ENCODE assay signal across 32 mouse cellular contexts in genomic region chr15:102186239-102186638, GRCm38 (mm10). TPM values are rescaled to one million over a fixed set of nuclear protein-coding genes. Genes with fewer than 3 reads are reported as not detected.
DNase-seq lines count a peak whose midpoint lies in the region; ATAC-seq lines count a peak whose summit lies in the region.
"Had no signal": no experiment of that assay in that cellular context is flagged by ENCODE, and none has a peak within 500 bp of the region (broad histone marks: within the 10 kb centered on the region; RNA-seq: fewer than 3 reads in every experiment).

No protein-coding gene starts in this region.

- 0 out of 2 replicates have a peak overlapping the region, but pooled peaks have one; percentile 13 for H3K9ac ChIP-seq in heart, embryonic 11.5 days (ENCODE audit: low read depth, low read length)
- no peak overlapping the region for H3K9ac ChIP-seq in liver, embryonic 15.5 days
- H3K9ac ChIP-seq: embryonic facial prominence, embryonic 13.5 days; forebrain, embryonic 15.5 days; heart, embryonic 12.5 days; hindbrain, embryonic 14.5 days; lung, embryonic 15.5 days; midbrain, embryonic 15.5 days; neural tube, embryonic 15.5 days; stomach, embryonic 15.5 days had no signal

- H3K27ac ChIP-seq in heart, embryonic 11.5 days (ENCODE audit: low read depth, low read length) = no peak overlapping the region
- peak overlapping the region; percentile 53 for H3K27ac ChIP-seq in liver, embryonic 15.5 days (replicated peaks)
- H3K27ac ChIP-seq: embryonic facial prominence, embryonic 13.5 days; forebrain, embryonic 10.5 days; forebrain, embryonic 15.5 days; hindbrain, embryonic 14.5 days; left cerebral cortex, adult 2 months; lung, embryonic 15.5 days; midbrain, embryonic 15.5 days; neural tube, embryonic 15.5 days; stomach, embryonic 15.5 days had no signal

- no peaks in the 10 kb centered on the region for H3K27me3 ChIP-seq in heart, embryonic 11.5 days (ENCODE audit: control insufficient read depth, insufficient read depth, low read length)
- H3K27me3 ChIP-seq in liver, embryonic 15.5 days = no peaks in the 10 kb centered on the region
- H3K27me3 ChIP-seq: embryonic facial prominence, embryonic 13.5 days; forebrain, embryonic 15.5 days; heart, embryonic 12.5 days; lung, embryonic 15.5 days; midbrain, embryonic 15.5 days; neural tube, embryonic 15.5 days; stomach, embryonic 15.5 days had no signal

- no peak for DNase-seq in heart, postnatal 25 days (ENCODE audit: low spot score)
- DNase-seq in adrenal gland, postnatal 14 days = peak; percentile 54
- DNase-seq in adrenal gland, postnatal 36 days = peak; percentile 46 to 58
- no peak for DNase-seq in cerebellum, postnatal 36 days
- no peak for DNase-seq in cerebellum, postnatal 4 days (ENCODE audit: low spot score in 2 of 2)
- DNase-seq: cerebellum, adult 8-10 months; gastrocnemius, postnatal 25 days; heart, adult 18-20 months; kidney, adult 8-10 months; kidney, postnatal 14 days; left cerebral cortex, postnatal 4 days; retina, postnatal 1 day; right cerebral cortex, postnatal 14 days; thymus, postnatal 14 days had no signal

- H3K36me3 ChIP-seq in heart, embryonic 11.5 days (ENCODE audit: control insufficient read depth, insufficient read depth, low read length) = peaks cover 4% of the 10 kb centered on the region
- H3K36me3 ChIP-seq in liver, embryonic 15.5 days (replicated peaks) = no peaks in the 10 kb centered on the region
- H3K36me3 ChIP-seq: forebrain, embryonic 15.5 days; midbrain, embryonic 15.5 days had no signal

- ATAC-seq in heart, embryonic 11.5 days (replicated peaks; ENCODE audit: insufficient number of reproducible peaks, low FRiP score, low TSS enrichment) = no peak
- peak; percentile 52 for ATAC-seq in liver, embryonic 15.5 days (ENCODE audit: insufficient read depth)
- ATAC-seq: CD4-positive, CD25-positive, alpha-beta regulatory T cell, adult 4 months; forebrain, embryonic 15.5 days; inflammation-experienced regulatory T-cells, adult 6 months; midbrain, embryonic 15.5 days had no signal

- H3K4me3 ChIP-seq in heart, embryonic 11.5 days (ENCODE audit: low read depth, low read length) = no peak overlapping the region
- no peak overlapping the region for H3K4me3 ChIP-seq in liver, embryonic 15.5 days (replicated peaks)
- H3K4me3 ChIP-seq: embryonic facial prominence, embryonic 13.5 days; forebrain, embryonic 10.5 days; forebrain, embryonic 15.5 days; heart, embryonic 12.5 days; left cerebral cortex, adult 2 months; lung, embryonic 15.5 days; midbrain, embryonic 10.5 days; midbrain, embryonic 15.5 days; neural tube, embryonic 15.5 days; stomach, embryonic 15.5 days had no signal

- intact Hi-C loops in heart, postnatal 25 days (cut with DNase I) = no loop called here

- 67% methylated on average over 11 of the region's 11 CpGs for WGBS in heart, embryonic 11.5 days (ENCODE audit: insufficient replicate concordance)
- 71% methylated on average over 11 of the region's 11 CpGs for WGBS in liver, embryonic 15.5 days (ENCODE audit: insufficient replicate concordance)

- H3K4me1 ChIP-seq in heart, embryonic 11.5 days (ENCODE audit: control insufficient read depth, insufficient read depth, low read length) = peaks cover 7% of the 10 kb centered on the region
- peaks cover 19% of the 10 kb centered on the region; the same call in 1 of the 2 replicates for H3K4me1 ChIP-seq in liver, embryonic 15.5 days (replicated peaks)
- H3K4me1 ChIP-seq: embryonic facial prominence, embryonic 13.5 days; forebrain, embryonic 15.5 days; midbrain, embryonic 15.5 days; neural tube, embryonic 15.5 days; stomach, embryonic 15.5 days had no signal

- no peaks in the 10 kb centered on the region for H3K9me3 ChIP-seq in heart, embryonic 11.5 days (replicated peaks; ENCODE audit: control insufficient read depth, low read length)
- no peaks in the 10 kb centered on the region for H3K9me3 ChIP-seq in liver, embryonic 15.5 days (replicated peaks)
- H3K9me3 ChIP-seq: embryonic facial prominence, embryonic 13.5 days; forebrain, embryonic 10.5 days; forebrain, embryonic 15.5 days; heart, embryonic 12.5 days; lung, embryonic 15.5 days; midbrain, embryonic 10.5 days; midbrain, embryonic 15.5 days; neural tube, embryonic 15.5 days; stomach, embryonic 15.5 days had no signal

- H3K4me2 ChIP-seq in heart, embryonic 11.5 days = no peak overlapping the region
- no peak overlapping the region; the same call in 1 of the 2 replicates for H3K4me2 ChIP-seq in liver, embryonic 15.5 days
- H3K4me2 ChIP-seq: embryonic facial prominence, embryonic 13.5 days; forebrain, embryonic 15.5 days; heart, embryonic 12.5 days; hindbrain, embryonic 14.5 days; lung, embryonic 15.5 days; midbrain, embryonic 15.5 days; neural tube, embryonic 15.5 days; stomach, embryonic 15.5 days had no signal

RNA-seq across cellular contexts. Expression of gene Zfp740, which starts 16.8 kb away (rescaled TPM):
- polyA plus RNA-seq in heart, embryonic 11.5 days (2014; fragmentation: Nextera tagmentation; extraction: Ambion mirVana) = 25.8 and 31.2 TPM in 2 replicates
- 10 to 100 TPM; 34.0 to 35.2 TPM for total RNA-seq in heart, postnatal 25 days (2021)
- 58.4 and 83.0 TPM in 2 replicates for total RNA-seq in adrenal gland, postnatal 14 days (2021)
- 10 to 100 TPM; 52.6 to 66.7 TPM for total RNA-seq in adrenal gland, postnatal 36 days (2021)
- polyA plus RNA-seq in liver, embryonic 15.5 days (2015; fragmentation: Nextera tagmentation; extraction: Ambion mirVana) = 15.3 and 18.9 TPM in 2 replicates

RNA-seq across cellular contexts. Expression of gene Csad, which starts 18.3 kb away (rescaled TPM):
- 31.3 and 33.4 TPM in 2 replicates for polyA plus RNA-seq in heart, embryonic 11.5 days (2014; fragmentation: Nextera tagmentation; extraction: Ambion mirVana)
- total RNA-seq in heart, postnatal 25 days (2021) = 10 to 100 TPM; 15.7 to 16.3 TPM
- total RNA-seq in adrenal gland, postnatal 14 days (2021) = 115 and 120 TPM in 2 replicates
- 10 to 100 TPM; 79.0 to 83.7 TPM for total RNA-seq in adrenal gland, postnatal 36 days (2021)
- polyA plus RNA-seq in liver, embryonic 15.5 days (2015; fragmentation: Nextera tagmentation; extraction: Ambion mirVana) = 40.5 and 56.5 TPM in 2 replicates

RNA-seq across cellular contexts. Expression of gene Soat2, which starts 35.9 kb away (rescaled TPM):
- polyA plus RNA-seq in heart, embryonic 11.5 days (2014; fragmentation: Nextera tagmentation; extraction: Ambion mirVana) = 0.76 and 2.3 TPM in 2 replicates
- under 1 TPM in 1 of 2 experiments, not detected in 1; 0.11 TPM for total RNA-seq in heart, postnatal 25 days (2021)
- total RNA-seq in adrenal gland, postnatal 14 days (2021) = 0.26 and 4.7 TPM in 2 replicates
- under 1 TPM; 0.40 to 0.49 TPM for total RNA-seq in adrenal gland, postnatal 36 days (2021)
- 33.1 and 34.7 TPM in 2 replicates for polyA plus RNA-seq in liver, embryonic 15.5 days (2015; fragmentation: Nextera tagmentation; extraction: Ambion mirVana)
- total RNA-seq: heart, adult 18-20 months; layer of hippocampus, postnatal 14 days; left cerebral cortex, postnatal 4 days had no signal
- polyA plus RNA-seq: embryonic facial prominence, embryonic 13.5 days; forebrain, embryonic 15.5 days; hindbrain, embryonic 14.5 days; midbrain, embryonic 15.5 days had no signal

RNA-seq across cellular contexts. Expression of gene Igfbp6, which starts 42.1 kb away (rescaled TPM):
- polyA plus RNA-seq in heart, embryonic 11.5 days (2014; fragmentation: Nextera tagmentation; extraction: Ambion mirVana) = 0.70 and 1.1 TPM in 2 replicates
- 10 to 100 TPM; 38.3 to 43.6 TPM for total RNA-seq in heart, postnatal 25 days (2021)
- total RNA-seq in adrenal gland, postnatal 14 days (2021) = 45.7 and 48.0 TPM in 2 replicates
- 10 to 100 TPM; 43.4 to 51.3 TPM for total RNA-seq in adrenal gland, postnatal 36 days (2021)
- 1.8 and 1.9 TPM in 2 replicates for polyA plus RNA-seq in liver, embryonic 15.5 days (2015; fragmentation: Nextera tagmentation; extraction: Ambion mirVana)
- total RNA-seq: common myeloid progenitor, adult 5-6 weeks; megakaryocyte progenitor cell, adult 5-6 weeks had no signal

RNA-seq across cellular contexts. Expression of gene Itgb7, which starts 45.5 kb away (rescaled TPM):
- 0.94 and 1.2 TPM in 2 replicates for polyA plus RNA-seq in heart, embryonic 11.5 days (2014; fragmentation: Nextera tagmentation; extraction: Ambion mirVana)
- 1 to 10 TPM; 1.3 TPM for total RNA-seq in heart, postnatal 25 days (2021)
- total RNA-seq in adrenal gland, postnatal 14 days (2021) = 3.0 and 18.4 TPM in 2 replicates
- total RNA-seq in adrenal gland, postnatal 36 days (2021) = 1 to 10 TPM; 1.5 to 2.9 TPM
- polyA plus RNA-seq in liver, embryonic 15.5 days (2015; fragmentation: Nextera tagmentation; extraction: Ambion mirVana) = 6.4 and 6.6 TPM in 2 replicates

Comparison
In these comparisons a context has a peak if more than half of its experiments do, and no peak if none do; other contexts are left out.
1. DNase-seq: peak in adrenal gland, postnatal 14 days (single experiment) and adrenal gland, postnatal 36 days (2 of 2); none in heart, postnatal 25 days (single experiment), cerebellum, postnatal 36 days (0 of 2) and cerebellum, postnatal 4 days (0 of 2).